Mouse (Mus musculus): Measurements from ENCODE around the gene Kifc5b.

- TF ChIP-seq CTCF (IDR thresholded peaks at IDR 0.05; ENCODE audit: borderline replicate concordance, extremely low read depth, insufficient read depth, insufficient read length) = no peak
- no peak for TF ChIP-seq POLR2A (IDR thresholded peaks at IDR 0.05; ENCODE audit: borderline replicate concordance, extremely low read depth, insufficient read depth, insufficient read length, poor library complexity, severe bottlenecking)
Measured at GRCm38 (mm10) chr17:26951406-26951805, 34.5 kb downstream of the Kifc5b start.
